Mouse (Mus musculus) macrophage (primary cell): ENCODE measurements around the gene Tbc1d1. TPM values are rescaled to one million over a fixed set of nuclear protein-coding genes. Genes with fewer than 3 reads are reported as not detected.

Experiments used
- H3K27ac ChIP-seq: fragments of 350-480 bp; formaldehyde crosslinking; 2 replicates; pipeline ENCODE4 v1.9.0; 2021
- H3K36me3 ChIP-seq: fragments of 350-480 bp; formaldehyde crosslinking; 2 replicates; pipeline ENCODE4 v1.9.0; 2021; ENCODE audit errors: inconsistent target
- H3K4me3 ChIP-seq: fragments of 350-480 bp; formaldehyde crosslinking; 2 replicates; pipeline ENCODE4 v1.9.0; 2021; ENCODE audit errors: inconsistent target
- H3K79me2 ChIP-seq: fragments of 350-480 bp; formaldehyde crosslinking; 2 replicates; pipeline ENCODE4 v1.9.0; 2021; ENCODE audit errors: inconsistent target
- WGBS: methylation state at CpG from one replicate; pipeline ENCODE4 v1.1.7; 2026; ENCODE audit warnings: inconsistent platforms; ENCODE audit not compliant: missing documents; 5-methylcytosine and 5-hydroxymethylcytosine counted together
- polyA plus RNA-seq: library from polyadenylated mRNA; stranded (reverse); fragments of 250-400 nt; gene quantifications from 3 replicates; pipeline ENCODE4 v1.2.4, GENCODE M21; 2018; ENCODE audit warnings: inconsistent platforms

Gene Tbc1d1
- polyA plus RNA-seq, 1 experiment from 2014 or later = 46.9 TPM

- Histone ChIP-seq H3K4me3 (no peak overlapping the region), H3K36me3 (no peaks in the 10 kb centered on the region), H3K79me2 (no peaks in the 10 kb centered on the region), H3K27ac (no peak overlapping the region)
- 50% methylated on average over 1 of the region's 1 CpGs for WGBS
Measured at GRCm38 (mm10) chr5:64153319-64153718, 2.8 kb upstream of the Tbc1d1 start.

DNA sequence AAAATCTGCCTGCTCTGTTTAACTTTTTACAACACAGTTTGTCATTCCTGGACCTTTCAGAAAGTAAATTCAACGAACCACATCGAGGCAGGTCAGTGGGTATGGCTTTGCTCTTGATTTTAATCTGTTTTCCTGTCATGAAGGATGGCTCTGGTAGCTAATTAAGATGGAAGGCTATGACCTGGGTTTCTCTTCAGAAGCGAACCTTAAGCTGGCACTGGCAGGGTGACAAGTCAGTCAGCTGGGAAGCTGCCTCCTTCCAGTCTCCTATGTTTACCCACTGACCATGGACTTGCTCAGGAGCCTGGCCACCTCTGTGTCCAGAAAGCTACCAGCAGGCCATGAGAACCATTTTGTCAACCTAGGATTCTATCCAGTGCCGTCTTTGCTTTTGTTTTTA is 474 bp downstream of the Tbc1d1 start:
- WGBS = 41% methylated on average over 4 of the region's 4 CpGs
- Histone ChIP-seq H3K79me2 (peaks cover 6% of the 10 kb centered on the region; the same call in 1 of the 2 replicates), H3K4me3 (no peak overlapping the region), H3K27ac (peak overlapping the region; percentile 24; the same call in 1 of the 2 replicates), H3K36me3 (no peaks in the 10 kb centered on the region)

GRCm38 (mm10) chr5:64157926-64158325 is 1.8 kb downstream of the Tbc1d1 start:
- no peak overlapping the region for H3K4me3 ChIP-seq
- H3K27ac ChIP-seq = no peak overlapping the region
- WGBS = 57% methylated on average over 1 of the region's 1 CpGs
- no peaks in the 10 kb centered on the region for H3K36me3 ChIP-seq
- H3K79me2 ChIP-seq = peaks cover 14% of the 10 kb centered on the region; the same call in 1 of the 2 replicates

GRCm38 (mm10) chr5:64158501-64158900 is 2.4 kb downstream of the Tbc1d1 start:
- 67% methylated on average over 4 of the region's 4 CpGs for WGBS
- no peak overlapping the region for H3K4me3 ChIP-seq
- H3K36me3 ChIP-seq = no peaks in the 10 kb centered on the region

GRCm38 (mm10) chr5:64159065-64159780 is 3.1 kb downstream of the Tbc1d1 start:
- Histone ChIP-seq H3K27ac (no peak overlapping the region), H3K4me3 (peak overlapping the region; percentile 79; the same call in 1 of the 2 replicates)
- 12% methylated on average over 34 of the region's 39 CpGs for WGBS

More at GRCm38 (mm10) chr5:64158501-64158900, 2.4 kb downstream of the Tbc1d1 start:
- H3K79me2 ChIP-seq = peaks cover 14% of the 10 kb centered on the region; the same call in 1 of the 2 replicates
- H3K27ac ChIP-seq = no peak overlapping the region

DNA sequence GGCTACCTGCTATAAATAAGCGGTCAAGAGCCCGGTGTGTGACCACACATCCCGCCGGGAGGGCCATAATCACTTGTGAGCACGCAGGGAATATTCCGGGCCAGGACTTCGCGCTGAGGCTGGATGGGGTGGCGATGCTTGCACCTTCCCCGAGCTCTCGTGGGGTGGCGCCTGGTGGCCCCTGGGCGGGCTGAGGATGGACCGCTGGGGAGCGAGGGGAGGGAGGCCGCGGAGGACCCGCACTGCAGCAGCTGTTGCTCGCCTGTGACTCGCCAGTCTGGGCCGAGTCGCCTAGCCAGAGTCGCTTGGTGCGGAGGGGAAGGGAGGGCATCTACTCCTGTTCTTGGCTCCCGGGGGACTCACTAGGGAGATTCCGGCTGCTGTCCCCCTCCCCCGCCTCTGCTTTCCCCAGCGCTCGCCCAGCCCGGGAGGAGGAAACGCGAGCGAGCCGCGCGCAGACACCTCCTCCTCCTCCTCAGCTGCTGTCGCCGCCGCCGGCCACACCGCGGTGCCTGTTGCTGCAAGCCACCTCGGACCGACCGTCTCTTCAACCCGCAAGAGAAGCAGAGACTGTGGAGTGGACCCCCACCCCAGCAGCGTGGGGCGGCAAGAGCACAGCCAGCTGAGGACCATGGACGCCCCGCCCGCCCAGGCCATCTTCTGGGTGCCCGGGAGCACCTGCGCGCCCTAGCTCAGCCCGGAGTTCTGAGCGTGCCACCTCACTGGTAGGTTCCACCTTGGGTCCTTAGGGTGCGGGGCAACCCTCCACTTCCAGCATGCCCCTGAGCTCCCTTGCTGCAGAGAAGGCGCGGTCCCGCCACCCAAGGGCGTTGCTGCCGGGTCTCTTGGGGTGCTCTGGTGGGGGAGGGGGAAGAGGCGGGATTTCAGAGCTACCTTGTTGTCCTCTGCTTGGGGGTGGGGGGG is 3.9 kb downstream of the Tbc1d1 start:
- WGBS = 1% methylated on average over 40 of the region's 63 CpGs
- Histone ChIP-seq H3K4me3 (peak overlapping the region; percentile 79), H3K36me3 (no peaks in the 10 kb centered on the region), H3K27ac (0 out of 2 replicates have a peak overlapping the region, but pooled peaks have one; percentile 21), H3K79me2 (peaks cover 20% of the 10 kb centered on the region; the same call in 1 of the 2 replicates)

More at GRCm38 (mm10) chr5:64159065-64159780, 3.1 kb downstream of the Tbc1d1 start:
- peaks cover 14% of the 10 kb centered on the region; the same call in 1 of the 2 replicates for H3K79me2 ChIP-seq
- H3K36me3 ChIP-seq = no peaks in the 10 kb centered on the region

DNA sequence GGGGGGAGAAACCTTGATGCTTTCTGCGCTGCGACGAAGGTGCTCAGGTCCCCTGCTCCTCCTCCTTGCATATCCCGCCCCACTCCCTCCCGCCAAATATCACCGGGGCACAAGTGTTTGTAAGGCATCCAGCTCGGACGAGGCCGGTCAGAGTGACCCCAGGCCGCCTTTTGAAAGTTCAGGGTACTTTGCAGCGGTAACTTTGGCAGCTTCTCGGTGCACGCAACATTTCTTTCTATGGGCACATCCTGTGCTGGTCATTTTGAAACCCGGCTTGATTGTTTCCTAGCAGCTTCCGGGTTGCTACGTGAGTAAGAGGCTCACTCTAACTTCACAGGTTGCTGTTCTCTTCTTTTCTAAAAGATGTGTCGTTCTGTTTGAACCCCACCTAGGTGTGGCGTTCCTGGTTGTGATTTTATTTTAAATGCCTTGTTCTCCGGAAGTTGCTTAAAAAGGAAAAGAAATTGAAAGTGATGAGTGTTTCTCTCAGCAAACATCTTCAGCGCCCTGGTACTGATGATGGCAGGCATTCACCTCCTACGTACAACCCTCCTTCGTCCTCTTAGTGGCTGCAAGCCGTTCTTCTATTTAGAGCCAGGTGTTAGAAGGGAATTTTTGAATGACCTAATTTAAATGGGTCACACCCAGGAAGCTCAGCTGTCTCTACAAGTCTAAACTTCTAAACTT is 4.7 kb downstream of the Tbc1d1 start:
- H3K27ac ChIP-seq = peak overlapping the region; percentile 21
- peak overlapping the region; percentile 79 for H3K4me3 ChIP-seq
- peaks cover 26% of the 10 kb centered on the region; the same call in 1 of the 2 replicates for H3K79me2 ChIP-seq
- WGBS = under 1% methylated on average over 23 of the region's 23 CpGs
- no peaks in the 10 kb centered on the region for H3K36me3 ChIP-seq

DNA sequence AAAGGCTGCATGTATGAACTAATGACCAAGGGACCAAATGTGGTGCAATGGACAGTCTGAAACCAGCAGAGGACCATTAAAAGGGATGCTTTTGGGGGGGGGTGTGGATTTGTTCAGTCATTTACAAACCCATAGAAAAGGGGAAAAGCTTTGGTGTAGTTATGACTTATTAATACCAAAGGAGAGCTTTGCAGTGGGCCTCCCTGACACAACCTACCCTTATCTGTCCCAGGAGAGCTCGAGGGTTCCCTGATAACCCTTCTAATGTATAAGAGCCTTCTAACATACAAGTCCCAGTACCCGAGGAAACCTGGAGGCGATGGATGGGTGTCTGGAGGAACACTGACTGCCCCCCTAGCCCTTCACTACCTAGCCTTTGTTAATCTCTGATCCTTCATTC is 5.8 kb downstream of the Tbc1d1 start:
- H3K27ac ChIP-seq = no peak overlapping the region
- WGBS = 96% methylated on average over 3 of the region's 3 CpGs
- no peak overlapping the region for H3K4me3 ChIP-seq

DNA sequence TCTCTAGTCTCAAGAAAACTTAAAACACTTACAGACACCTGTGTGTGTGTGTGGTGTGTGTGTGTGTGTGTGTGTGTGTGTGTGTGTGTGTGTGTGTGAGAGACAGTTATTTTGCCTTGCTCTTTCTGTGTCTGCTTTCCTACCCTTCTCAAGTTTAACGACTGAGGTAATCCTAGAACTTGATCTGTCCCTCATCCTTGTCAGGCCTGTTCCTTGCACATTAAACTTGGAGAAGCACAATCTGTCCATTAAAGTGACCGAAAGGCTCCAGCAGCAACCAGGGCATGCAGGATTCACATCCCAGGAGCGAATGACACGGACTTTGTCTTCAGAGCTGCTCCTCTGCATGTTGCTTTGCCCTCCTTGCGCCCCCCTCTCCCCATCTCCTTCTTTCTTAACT is 6.5 kb downstream of the Tbc1d1 start:
- Histone ChIP-seq H3K79me2 (peaks cover 36% of the 10 kb centered on the region; the same call in 1 of the 2 replicates), H3K27ac (no peak overlapping the region), H3K4me3 (no peak overlapping the region), H3K36me3 (no peaks in the 10 kb centered on the region)
- WGBS = 78% methylated on average over 5 of the region's 5 CpGs

More for the DNA sequence above, 5.8 kb downstream of the Tbc1d1 start:
- H3K36me3 ChIP-seq = no peaks in the 10 kb centered on the region
- H3K79me2 ChIP-seq = peaks cover 30% of the 10 kb centered on the region; the same call in 1 of the 2 replicates

DNA sequence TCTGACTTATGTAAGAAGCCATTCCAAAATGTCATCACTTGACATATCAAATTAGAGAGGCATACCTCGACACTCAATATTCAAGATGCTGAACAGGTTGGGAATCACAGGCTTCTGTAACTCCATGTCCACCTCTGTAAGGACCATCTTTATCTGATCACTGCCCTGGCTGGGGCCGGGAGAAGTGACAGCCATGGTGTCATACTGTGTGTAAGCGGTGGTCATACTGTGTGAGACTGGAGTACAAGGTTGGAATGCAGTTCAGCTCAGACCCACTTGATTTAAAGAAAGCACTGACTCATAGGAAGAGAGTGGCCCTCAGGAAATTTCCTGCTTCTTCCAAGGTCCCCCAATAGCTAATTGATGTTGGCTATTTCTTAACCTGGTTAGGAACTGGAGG is 8.3 kb downstream of the Tbc1d1 start:
- Histone ChIP-seq H3K4me3 (no peak overlapping the region), H3K27ac (no peak overlapping the region), H3K79me2 (peaks cover 45% of the 10 kb centered on the region; the same call in 1 of the 2 replicates), H3K36me3 (no peaks in the 10 kb centered on the region)
- WGBS = 93% methylated on average over 3 of the region's 3 CpGs

- Histone ChIP-seq H3K4me3 (no peak overlapping the region), H3K27ac (no peak overlapping the region), H3K36me3 (no peaks in the 10 kb centered on the region), H3K79me2 (peaks cover 49% of the 10 kb centered on the region; the same call in 1 of the 2 replicates)
- 83% methylated on average over 2 of the region's 2 CpGs for WGBS
Measured at GRCm38 (mm10) chr5:64165826-64166225, 9.7 kb downstream of the Tbc1d1 start.

DNA sequence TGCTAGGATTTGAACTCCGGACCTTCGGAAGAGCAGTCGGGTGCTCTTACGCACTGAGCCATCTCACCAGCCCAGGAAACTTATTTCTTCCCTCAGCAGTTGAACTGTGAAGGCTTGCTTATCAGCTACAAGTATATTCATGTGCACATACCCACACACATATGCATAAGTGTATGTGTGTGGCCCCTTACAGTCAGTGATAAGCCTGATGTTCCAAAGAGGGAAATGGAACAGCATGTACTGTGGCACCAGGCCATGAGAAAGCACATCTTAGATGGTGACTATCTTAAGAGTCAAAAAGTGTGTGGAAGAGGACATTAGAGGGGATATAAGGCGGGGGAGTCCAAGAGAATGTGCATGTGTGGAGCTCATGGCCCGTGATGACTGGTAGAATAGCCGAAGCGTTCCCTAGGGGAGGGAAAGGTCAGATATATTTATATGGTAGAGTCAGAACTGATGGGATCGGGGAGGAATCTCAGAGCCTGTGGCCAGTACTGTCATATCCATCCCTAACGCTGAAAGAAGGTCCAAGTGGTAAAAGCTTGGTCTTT is 13.0 kb downstream of the Tbc1d1 start:
- no peak overlapping the region for H3K4me3 ChIP-seq
- 96% methylated on average over 6 of the region's 10 CpGs for WGBS
- H3K79me2 ChIP-seq = peaks cover 36% of the 10 kb centered on the region; the same call in 1 of the 2 replicates
- peaks cover 12% of the 10 kb centered on the region; the same call in 1 of the 2 replicates for H3K36me3 ChIP-seq
- no peak overlapping the region for H3K27ac ChIP-seq

GRCm38 (mm10) chr5:64172884-64173283 is 16.8 kb downstream of the Tbc1d1 start:
- Histone ChIP-seq H3K36me3 (peaks cover 24% of the 10 kb centered on the region; the same call in 1 of the 2 replicates), H3K79me2 (peaks cover 12% of the 10 kb centered on the region; the same call in 1 of the 2 replicates), H3K4me3 (no peak overlapping the region), H3K27ac (no peak overlapping the region)
- WGBS = 94% methylated on average over 3 of the region's 3 CpGs

- WGBS = 92% methylated on average over 16 of the region's 16 CpGs
- Histone ChIP-seq H3K27ac (no peak overlapping the region), H3K79me2 (peaks cover 12% of the 10 kb centered on the region; the same call in 1 of the 2 replicates), H3K36me3 (peaks cover 24% of the 10 kb centered on the region; the same call in 1 of the 2 replicates), H3K4me3 (no peak overlapping the region)
Measured at GRCm38 (mm10) chr5:64173302-64173701, 17.2 kb downstream of the Tbc1d1 start.
